Mouse (Mus musculus) gastrocnemius, postnatal 10 days (tissue): ENCODE results near the gene Pglyrp4. TPM values are rescaled to one million over a fixed set of nuclear protein-coding genes. Genes with fewer than 3 reads are reported as not detected.
A peak's percentile ranks its signal among the peaks of the same experiment; 100 is the strongest.
"Not testable (repeated sequence)": the region's sequence is repeated elsewhere in the genome, so short reads cannot be mapped to it uniquely, and the experiment has no call there.

ENCODE experiments used
- DNase-seq: peaks from one replicate; pipeline ENCODE4 v3.0.0; 2021; ENCODE audit warnings: mixed read lengths
- long read RNA-seq, 2 experiments: library from polyadenylated mRNA; stranded (forward); transcript quantifications; one replicate each; pipeline ENCODE4 v2.0.0; 2021
- total RNA-seq, 2 experiments: library from RNA; stranded (reverse); gene quantifications; 2 replicates each; pipeline ENCODE4 v1.2.3; 2021

The Pglyrp4 gene
- total RNA-seq, result not detected
- long read RNA-seq, experiment 1, result 0 reads
- long read RNA-seq, experiment 2, result 0 reads

GRCm38 (mm10) chr3:90726606-90727005 lies at the start of gene Pglyrp4:
TSS of gene Pglyrp4 (plus strand) at chr3:90726906.
- no peak for DNase-seq

DNA sequence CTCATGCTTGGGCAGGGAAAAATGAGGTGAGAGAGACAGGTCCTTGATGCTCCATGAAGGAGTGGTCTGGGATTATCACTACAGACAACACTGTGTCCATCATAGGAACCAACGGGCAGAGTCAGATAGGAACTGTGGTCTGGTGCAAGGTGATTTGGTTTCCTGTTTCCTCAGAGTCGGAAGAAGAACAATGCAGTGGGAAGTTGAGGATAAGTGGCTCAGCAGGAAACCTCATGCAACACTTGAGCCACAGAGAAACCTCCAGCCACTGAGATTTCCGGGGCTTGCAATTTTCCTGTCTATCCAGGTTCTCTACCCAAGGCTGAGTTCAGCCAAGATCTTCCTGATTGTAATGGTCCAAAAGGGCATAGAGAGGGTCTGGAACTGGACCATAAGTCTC lies 48.0 kb upstream of the Pglyrp4 start:
- DNase-seq, result no peak

DNA sequence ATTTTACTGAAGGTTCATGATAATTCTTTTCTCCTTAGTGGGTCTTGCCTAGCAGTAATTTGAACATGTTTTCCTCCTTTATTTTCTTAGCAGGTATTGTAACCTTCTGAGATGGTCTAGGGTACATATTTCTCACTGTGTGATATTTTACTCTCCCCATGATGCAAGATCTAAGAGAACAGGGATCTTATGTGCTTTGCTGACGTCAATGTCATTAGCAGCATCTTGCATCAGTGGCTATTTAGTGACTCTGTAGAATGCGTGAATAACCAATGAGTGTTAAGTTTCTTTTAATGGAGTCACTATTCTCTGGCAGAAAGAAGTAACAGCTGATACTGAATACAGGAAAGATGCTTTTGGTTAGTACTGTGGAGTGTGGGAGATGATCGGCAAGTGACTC lies 42.8 kb upstream of the Pglyrp4 start:
- no peak for DNase-seq

- no peak for DNase-seq
Measured at GRCm38 (mm10) chr3:90686835-90687234, 39.9 kb upstream of the Pglyrp4 start.

- no peak for DNase-seq
Measured at GRCm38 (mm10) chr3:90693496-90693895, 33.2 kb upstream of the Pglyrp4 start.

GRCm38 (mm10) chr3:90695613-90696012 lies 31.1 kb upstream of the Pglyrp4 start, which contains the start of gene S100a9:
TSS of gene S100a9 (minus strand) at chr3:90695721.
- no peak for DNase-seq

DNA sequence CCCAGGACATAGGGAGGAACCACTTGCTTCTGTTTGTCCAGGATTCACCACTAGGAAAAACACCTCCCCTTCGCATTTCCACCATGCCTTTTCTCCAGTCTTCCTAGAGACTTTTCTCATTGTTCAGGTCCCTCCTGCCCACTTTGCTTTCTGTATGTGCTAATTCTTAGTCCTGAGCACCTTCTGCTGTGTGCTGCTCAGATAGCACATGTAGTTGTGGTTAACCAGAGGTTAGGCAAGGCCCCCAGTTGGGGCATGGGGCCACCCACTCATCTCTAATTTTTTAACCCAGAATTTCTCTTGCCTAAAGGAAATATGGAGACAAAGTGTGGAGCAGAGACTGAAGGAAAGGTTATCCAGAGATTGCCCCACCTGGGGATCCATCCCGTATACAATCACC lies 24.5 kb upstream of the Pglyrp4 start:
- DNase-seq, result no peak

- peak; percentile 16 for DNase-seq
Measured at GRCm38 (mm10) chr3:90708523-90709202, 18.0 kb upstream of the Pglyrp4 start.

- peak; percentile 90 for DNase-seq
Measured at GRCm38 (mm10) chr3:90709591-90710460, 16.9 kb upstream of the Pglyrp4 start.

DNA sequence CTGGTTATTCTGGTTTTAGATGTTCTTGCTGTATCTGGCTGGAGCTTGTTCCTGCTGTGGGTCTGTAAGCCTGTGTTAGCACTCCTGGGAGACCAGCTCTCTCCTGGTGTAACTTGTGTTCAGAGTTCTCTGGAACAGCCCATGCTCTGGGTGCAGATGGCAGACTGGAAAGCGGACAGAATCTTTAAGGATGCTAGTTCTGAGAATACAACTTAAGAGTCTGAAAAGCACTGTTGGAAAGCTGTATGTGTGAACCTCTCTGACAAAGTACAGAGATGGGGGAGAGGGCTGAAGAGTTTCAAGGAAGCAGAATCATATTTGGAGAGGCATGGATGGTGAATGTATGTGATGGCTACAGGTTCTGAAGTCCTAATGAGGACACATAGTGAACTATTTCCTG lies 23.0 kb downstream of the Pglyrp4 start:
- DNase-seq, result no peak

GRCm38 (mm10) chr3:90777776-90778175 lies 51.1 kb downstream of the Pglyrp4 start, which contains the start of gene Gm5849:
TSS of gene Gm5849 (minus strand) at chr3:90777876.
- not testable (repeated sequence) for DNase-seq

Other genes starting within 250 kb of the Pglyrp4 start
- gene Snapin, start 235.9 kb upstream of the Pglyrp4 start, total RNA-seq, result 10 to 100 TPM; 63.2 to 67.2 TPM
- gene Chtop, start 217.4 kb upstream of the Pglyrp4 start, total RNA-seq, result 100 to 1,000 TPM; 103 to 108 TPM
- 10 to 100 TPM; 37.5 to 44.2 TPM for gene S100a1, start 212.5 kb upstream of the Pglyrp4 start, total RNA-seq
- gene S100a13, start 212.5 kb upstream of the Pglyrp4 start, total RNA-seq, result 10 to 100 TPM; 15.8 to 17.9 TPM
- under 1 TPM in 1 of 2 experiments, not detected in 1; 0.23 TPM for gene S100a14, start 200.1 kb upstream of the Pglyrp4 start, total RNA-seq
- gene S100a16, start 189.7 kb upstream of the Pglyrp4 start, total RNA-seq, result 100 to 1,000 TPM; 124 to 128 TPM
- gene S100a3, start 166.3 kb upstream of the Pglyrp4 start, total RNA-seq, result 1 to 10 TPM in 1 of 2 experiments, under 1 TPM in 1; 0.49 to 1.6 TPM
- not detected for gene S100a2, start 136.7 kb upstream of the Pglyrp4 start, total RNA-seq
- gene Gm42674, start 125.0 kb upstream of the Pglyrp4 start, total RNA-seq, result not detected
- 10 to 100 TPM in 1 of 2 experiments, 1 to 10 TPM in 1; 9.6 to 20.1 TPM for gene S100a4, start 123.1 kb upstream of the Pglyrp4 start, total RNA-seq
- gene S100a5, start 118.4 kb upstream of the Pglyrp4 start, total RNA-seq, result not detected
- 100 to 1,000 TPM in 1 of 2 experiments, 10 to 100 TPM in 1; 83.2 to 102 TPM for gene S100a6, start 114.0 kb upstream of the Pglyrp4 start, total RNA-seq
- gene S100a7a, start 72.9 kb upstream of the Pglyrp4 start, total RNA-seq, result not detected
- gene S100a8, start 57.9 kb upstream of the Pglyrp4 start, total RNA-seq, result 10 to 100 TPM in 1 of 2 experiments, under 1 TPM in 1; 0.94 to 42.3 TPM
- gene S100a9, start 31.2 kb upstream of the Pglyrp4 start, total RNA-seq, result 10 to 100 TPM in 1 of 2 experiments, under 1 TPM in 1; 0.70 to 44.4 TPM
- not detected for gene Gm5849, start 51.0 kb downstream of the Pglyrp4 start, total RNA-seq